Mouse (Mus musculus) cerebellum, adult 2 months (tissue): ENCODE measurements around the gene Krt27.

Source experiments
- CTCF ChIP-seq: fragments of 200-500 bp; IDR thresholded peaks from 2 replicates; pipeline ENCODE4 v1.5.1; 2011; ENCODE audit warnings: low read depth, mild to moderate bottlenecking, control low read depth, low read length, moderate library complexity, borderline replicate concordance; ENCODE audit not compliant: insufficient read depth
- POLR2A ChIP-seq: fragments of 200-500 bp; IDR thresholded peaks from 2 replicates; pipeline ENCODE4 v1.6.1; 2011; ENCODE audit warnings: low read length, control low read depth, borderline replicate concordance; ENCODE audit not compliant: insufficient read depth

GRCm38 (mm10) chr11:99396661-99397060 lies 45.8 kb upstream of the Krt27 start:
- TF ChIP-seq CTCF = no peak
- TF ChIP-seq POLR2A = no peak
